Mouse (Mus musculus) heart, postnatal 25 days (tissue): ENCODE data around the gene Socs7. TPM values are rescaled to one million over a fixed set of nuclear protein-coding genes. Genes with fewer than 3 reads are reported as not detected.

Experiments
- DNase-seq: peaks from one replicate; pipeline ENCODE4 v3.0.0; 2022; ENCODE audit warnings: low spot score
- intact Hi-C: fragments of 180-260 bp; cut with DNase I; formaldehyde crosslinking; loops from one replicate; pipeline ENCODE4 v1.15.1; 2025
- total RNA-seq, 2 experiments: library from RNA; stranded (reverse); gene quantifications; 2 replicates each; pipeline ENCODE4 v1.2.3; 2021

Socs7 gene
- total RNA-seq, 2 experiments from 2014 or later: 17.9 to 19.9 TPM

DNA sequence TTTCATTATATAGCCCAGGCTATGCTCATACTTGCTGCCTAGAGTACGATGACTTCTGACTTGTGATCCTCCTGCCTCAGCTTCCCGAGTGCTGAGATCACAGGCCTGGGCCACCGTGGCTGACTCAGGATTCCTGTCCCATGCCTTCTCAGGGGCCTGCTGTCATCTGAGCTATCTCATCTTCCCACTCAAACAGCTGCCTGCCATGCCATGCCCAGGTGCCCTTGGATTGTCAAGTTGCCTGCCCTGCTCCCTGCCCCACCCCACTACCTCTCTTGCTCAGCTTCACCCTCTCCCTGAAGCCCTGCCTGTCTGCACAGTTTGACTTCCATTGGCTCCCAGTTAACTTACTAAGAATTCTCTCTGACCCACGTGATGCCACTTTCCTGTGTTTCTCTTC is 48.6 kb downstream of the Socs7 start:
- no peak for DNase-seq
- intact Hi-C loops: no loop called here

- DNase-seq: peak; percentile 60
- intact Hi-C loops: no loop called here
These were observed 49.8 kb downstream of the Socs7 start for GRCm38 (mm10) chr11:97412117-97412516.

- DNase-seq: no peak
- intact Hi-C loops: no loop called here
These were observed 50.5 kb downstream of the Socs7 start for GRCm38 (mm10) chr11:97412808-97413347.

- DNase-seq: no peak
- intact Hi-C loops: no loop called here
These were observed 53.0 kb downstream of the Socs7 start, which contains the start of gene Arhgap23 for GRCm38 (mm10) chr11:97415330-97415711. TSS of gene Arhgap23 (plus strand) at chr11:97415533.

- intact Hi-C loops: no loop called here
- DNase-seq: peak; percentile 54
These were observed 53.6 kb downstream of the Socs7 start for GRCm38 (mm10) chr11:97415712-97416636.

GRCm38 (mm10) chr11:97416637-97417035 is 54.3 kb downstream of the Socs7 start:
- DNase-seq: no peak
- intact Hi-C loops: no loop called here

- no peak for DNase-seq
These were observed 56.6 kb downstream of the Socs7 start for GRCm38 (mm10) chr11:97418834-97419539.

DNA sequence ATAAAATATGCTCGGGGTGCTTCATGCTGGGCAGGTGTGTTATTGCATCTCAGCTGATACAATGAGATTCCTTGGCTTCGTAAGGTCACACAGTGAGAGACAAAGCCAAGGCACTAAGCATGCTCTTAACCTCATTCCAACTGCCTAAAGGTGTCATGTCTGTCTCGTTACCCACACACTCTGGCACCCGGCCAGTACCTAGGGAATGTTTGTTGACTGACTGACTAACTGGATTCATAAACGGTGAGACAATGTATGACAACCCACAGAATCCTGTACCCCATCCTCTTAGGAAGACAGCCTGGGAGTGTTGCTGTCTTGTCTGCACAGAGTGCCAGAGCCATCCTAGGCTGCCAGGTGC is 57.2 kb downstream of the Socs7 start:
- intact Hi-C loops: no loop called here
- DNase-seq: no peak

More at GRCm38 (mm10) chr11:97418834-97419539, 56.6 kb downstream of the Socs7 start:
- intact Hi-C loops: no loop called here

GRCm38 (mm10) chr11:97422507-97422906 is 60.2 kb downstream of the Socs7 start:
- intact Hi-C loops: no loop called here

GRCm38 (mm10) chr11:97424092-97424692 is 61.8 kb downstream of the Socs7 start:
- intact Hi-C loops: no loop called here
- no peak for DNase-seq

More at GRCm38 (mm10) chr11:97422507-97422906, 60.2 kb downstream of the Socs7 start:
- DNase-seq: no peak

- intact Hi-C loops: no loop called here
- DNase-seq: no peak
These were observed 62.5 kb downstream of the Socs7 start for GRCm38 (mm10) chr11:97424802-97425201.

- intact Hi-C loops: loop anchor here (2.0 kb wide), 1 partner anchor 19 kb away; no protein-coding TSS in a partner anchor
- peak; percentile 75 for DNase-seq
These were observed 65.7 kb downstream of the Socs7 start for GRCm38 (mm10) chr11:97427794-97428725.

- DNase-seq: no peak
- intact Hi-C loops: loop anchor here (2.0 kb wide), 1 partner anchor 20 kb away; no protein-coding TSS in a partner anchor
These were observed 66.4 kb downstream of the Socs7 start for GRCm38 (mm10) chr11:97428726-97429077.

DNA sequence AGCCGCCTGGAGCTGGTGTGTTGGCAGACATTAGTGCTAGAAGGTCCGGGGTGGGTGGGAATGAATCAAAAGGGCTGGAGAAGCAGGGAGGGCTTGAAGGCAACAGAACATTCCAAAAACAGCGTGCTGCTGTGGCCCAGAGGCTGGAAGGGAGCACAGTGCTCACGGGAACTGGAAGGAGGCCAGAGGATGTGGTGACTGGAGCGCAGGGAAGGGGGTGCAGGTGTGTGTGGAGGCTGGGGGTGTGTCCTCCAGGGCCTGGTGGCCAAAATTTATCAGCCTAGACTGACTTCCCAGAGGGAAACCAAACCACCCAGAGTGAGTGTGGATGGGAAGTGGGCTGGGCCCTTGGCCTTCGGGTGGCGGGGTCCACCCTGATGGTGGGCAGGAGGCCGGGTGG is 67.3 kb downstream of the Socs7 start:
- DNase-seq: no peak
- intact Hi-C loops: loop anchor here (2.0 kb wide), 1 partner anchor 21 kb away; no protein-coding TSS in a partner anchor

GRCm38 (mm10) chr11:97432015-97432414 is 69.7 kb downstream of the Socs7 start:
- intact Hi-C loops: loop anchor here (1.0 kb wide), 1 partner anchor 37 kb away; no protein-coding TSS in a partner anchor
- no peak for DNase-seq

DNA sequence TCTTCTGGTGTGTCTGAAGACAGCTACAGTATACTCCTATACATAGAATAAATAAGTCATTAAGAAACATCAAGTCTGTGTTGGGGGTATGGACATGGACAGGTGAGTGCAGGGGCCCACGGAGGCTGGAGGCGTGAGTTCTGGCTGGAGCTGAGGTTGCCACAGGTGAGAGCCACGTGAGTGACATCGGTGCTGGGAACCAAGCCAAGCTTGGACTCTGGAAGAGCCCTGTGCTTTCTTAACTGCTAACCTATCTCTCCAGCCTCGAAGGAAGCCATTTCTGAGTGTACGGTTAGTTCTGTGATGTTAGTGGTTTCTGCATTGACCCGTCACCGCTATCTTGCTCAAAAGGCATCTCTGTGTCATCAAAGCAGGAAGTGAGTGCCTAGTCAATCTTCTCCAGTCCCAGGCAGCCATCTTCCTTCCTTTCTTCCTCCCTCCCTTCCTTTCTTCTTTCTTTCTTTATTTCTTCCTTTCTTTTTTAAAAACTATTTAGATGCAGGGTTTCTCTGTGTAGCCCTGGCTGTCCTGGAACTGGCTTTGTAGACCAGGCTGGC is 70.7 kb downstream of the Socs7 start:
- no peak for DNase-seq
- intact Hi-C loops: loop anchor here (1.0 kb wide), 1 partner anchor 36 kb away; no protein-coding TSS in a partner anchor

DNA sequence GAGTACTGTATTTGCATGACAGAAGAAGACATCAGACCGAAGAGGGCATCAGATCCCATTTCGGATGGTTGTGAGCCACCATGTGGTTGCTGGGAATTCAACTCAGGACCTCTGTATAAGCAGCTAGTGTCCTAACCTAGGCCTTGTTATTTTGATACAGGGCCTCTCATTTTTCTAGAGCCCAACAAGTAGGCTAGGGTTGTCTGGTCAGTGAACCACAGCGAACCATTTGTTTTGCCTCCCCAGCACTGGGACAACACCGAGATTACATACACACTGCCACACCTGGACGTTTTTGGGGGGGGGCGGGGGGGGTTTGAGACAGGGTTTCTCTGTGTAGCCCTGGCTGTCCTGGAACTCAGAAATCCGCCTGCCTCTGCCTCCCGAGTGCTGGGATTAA is 71.8 kb downstream of the Socs7 start:
- intact Hi-C loops: no loop called here

DNA sequence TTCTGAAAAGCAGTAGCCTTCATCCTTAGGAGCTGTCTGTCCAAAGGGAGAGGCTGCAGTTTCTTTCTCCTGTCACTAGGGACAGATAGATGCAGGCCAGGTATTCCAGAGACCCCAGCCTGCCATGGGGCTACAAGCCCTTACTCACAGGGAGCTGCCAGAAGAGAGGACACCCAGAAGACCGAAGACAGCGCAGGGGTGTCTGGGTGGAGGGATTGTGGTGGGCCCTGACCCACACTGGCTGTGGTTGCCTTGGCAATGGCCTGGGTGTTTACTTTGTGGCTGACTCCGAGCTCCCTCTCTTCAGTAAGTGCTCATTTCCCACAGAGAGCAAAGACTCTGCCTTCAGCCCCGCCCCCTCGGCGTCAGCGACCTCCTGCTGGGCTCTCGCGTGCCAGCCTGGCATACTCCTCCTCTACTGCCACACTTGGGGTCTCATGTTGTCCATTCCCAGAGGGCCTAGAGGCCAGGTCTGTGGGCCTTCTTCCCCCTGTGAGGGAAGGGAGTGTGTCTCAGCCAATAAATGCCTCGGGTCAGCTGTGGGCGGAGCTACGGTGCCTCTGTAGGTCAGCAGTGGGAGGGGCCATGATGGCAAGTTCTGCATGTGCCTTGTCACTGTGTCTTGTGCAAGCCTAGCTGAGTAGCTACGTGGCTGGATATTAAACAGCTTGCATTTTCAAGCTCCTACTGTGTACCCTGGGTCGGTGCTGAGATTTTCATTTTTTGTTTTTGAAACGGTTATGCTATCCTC is 72.5 kb downstream of the Socs7 start:
- peak; percentile 78 for DNase-seq
- intact Hi-C loops: no loop called here

More for the DNA sequence above, 71.8 kb downstream of the Socs7 start:
- DNase-seq: no peak
